Mouse (Mus musculus): ENCODE measurements around the gene Uvrag. TPM values are rescaled to one million over a fixed set of nuclear protein-coding genes. Genes with fewer than 3 reads are reported as not detected.

Uvrag gene
- polyA plus RNA-seq, 1 experiment, result 74.6 TPM

DNA sequence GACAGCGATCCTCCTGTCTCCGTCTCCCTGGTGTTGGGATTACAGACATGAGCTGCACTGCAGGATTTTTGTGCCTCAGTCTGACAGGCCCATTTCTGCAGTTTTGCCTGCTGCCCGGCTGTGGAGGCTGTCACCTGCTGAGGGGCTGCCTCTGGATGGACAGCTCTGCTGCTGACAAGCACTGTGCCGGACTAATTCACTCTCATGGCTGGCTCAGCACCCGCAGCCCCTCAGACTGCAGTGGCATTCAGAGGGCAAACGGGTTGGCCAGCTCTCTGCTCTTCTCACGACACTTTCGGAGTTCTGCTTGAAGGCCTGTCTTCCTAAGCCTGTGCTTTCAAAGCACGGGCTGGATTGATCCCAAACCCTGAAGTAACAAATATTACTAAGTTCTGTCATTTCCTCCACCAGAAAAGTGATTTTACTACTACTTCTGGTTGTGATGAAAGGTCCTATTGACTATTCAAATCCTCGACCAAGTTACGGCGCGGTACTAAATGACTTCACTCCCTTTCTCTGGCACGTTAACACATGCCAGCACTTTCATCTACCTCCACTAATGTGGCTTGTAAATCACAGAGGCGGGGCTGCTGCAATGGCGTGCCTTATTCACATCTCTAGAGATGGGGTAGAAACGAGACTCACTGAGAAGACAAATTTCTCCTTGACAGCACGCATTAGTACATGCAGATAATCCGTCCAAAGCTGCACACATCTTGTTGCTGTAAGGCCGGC lies 203.7 kb downstream of the Uvrag start:
- Histone ChIP-seq H3K36me3 (ENCODE audit: control insufficient read depth, insufficient read depth, low read length) (peaks cover 5% of the 10 kb centered on the region; the same call in 1 of the 2 replicates), H3K27ac (ENCODE audit: control insufficient read depth, insufficient read depth, low read length) (no peak overlapping the region), H3K4me1 (replicated peaks; ENCODE audit: control insufficient read depth, insufficient read depth, low read length) (no peaks in the 10 kb centered on the region), H3K4me3 (ENCODE audit: control insufficient read depth, insufficient read depth, low read length) (no peak overlapping the region), H3K27me3 (ENCODE audit: control insufficient read depth, insufficient read depth, low read length) (no peaks in the 10 kb centered on the region)
- WGBS, result 94% methylated on average over 20 of the region's 20 CpGs
- DNase-seq, result no peak
- no peak for TF ChIP-seq POLR2A (IDR thresholded peaks at IDR 0.05; ENCODE audit: control insufficient read depth, extremely low read depth, insufficient read depth, low read length, poor library complexity)
- no peak for TF ChIP-seq CTCF (IDR thresholded peaks at IDR 0.05; ENCODE audit: borderline replicate concordance, control insufficient read depth, extremely low read depth, insufficient read depth, low read length, poor library complexity)

GRCm38 (mm10) chr7:98935757-98936156 lies 205.2 kb downstream of the Uvrag start:
- Histone ChIP-seq H3K4me3 (ENCODE audit: control insufficient read depth, insufficient read depth, low read length) (no peak overlapping the region), H3K4me1 (replicated peaks; ENCODE audit: control insufficient read depth, insufficient read depth, low read length) (no peaks in the 10 kb centered on the region), H3K27ac (ENCODE audit: control insufficient read depth, insufficient read depth, low read length) (no peak overlapping the region), H3K27me3 (ENCODE audit: control insufficient read depth, insufficient read depth, low read length) (no peaks in the 10 kb centered on the region), H3K36me3 (ENCODE audit: control insufficient read depth, insufficient read depth, low read length) (peaks cover 5% of the 10 kb centered on the region; the same call in 1 of the 2 replicates)
- TF ChIP-seq CTCF (IDR thresholded peaks at IDR 0.05; ENCODE audit: borderline replicate concordance, control insufficient read depth, extremely low read depth, insufficient read depth, low read length, poor library complexity), result no peak
- no peak for TF ChIP-seq POLR2A (IDR thresholded peaks at IDR 0.05; ENCODE audit: control insufficient read depth, extremely low read depth, insufficient read depth, low read length, poor library complexity)
- WGBS, result 79% methylated on average over 6 of the region's 6 CpGs
- no peak for DNase-seq

DNA sequence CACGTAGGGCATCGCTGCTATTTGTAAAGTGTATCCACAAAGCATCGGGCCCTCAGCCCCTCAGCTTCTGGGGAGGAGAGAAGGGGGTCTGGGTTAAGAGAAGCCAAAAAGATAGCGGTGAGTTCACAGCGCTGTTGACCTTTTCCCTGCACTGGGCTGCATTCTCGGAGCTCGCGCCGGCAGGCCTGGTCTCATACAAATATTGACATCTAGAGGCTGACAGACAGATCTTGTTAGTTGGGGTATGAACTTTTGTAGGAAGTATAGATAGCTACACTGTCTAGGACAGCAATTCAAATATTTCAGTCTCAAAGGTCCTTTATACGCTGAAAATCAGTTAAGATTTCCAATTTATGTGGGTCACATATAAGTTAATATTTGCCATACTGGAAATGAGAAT lies 205.7 kb downstream of the Uvrag start:
- H3K4me3 ChIP-seq (ENCODE audit: control insufficient read depth, insufficient read depth, low read length), result no peak overlapping the region
- WGBS, result 97% methylated on average over 10 of the region's 10 CpGs
- H3K36me3 ChIP-seq (ENCODE audit: control insufficient read depth, insufficient read depth, low read length), result peaks cover 5% of the 10 kb centered on the region; the same call in 1 of the 2 replicates
- no peaks in the 10 kb centered on the region for H3K4me1 ChIP-seq (replicated peaks; ENCODE audit: control insufficient read depth, insufficient read depth, low read length)
- no peak for DNase-seq
- H3K27ac ChIP-seq (ENCODE audit: control insufficient read depth, insufficient read depth, low read length), result no peak overlapping the region
- H3K27me3 ChIP-seq (ENCODE audit: control insufficient read depth, insufficient read depth, low read length), result no peaks in the 10 kb centered on the region
- no peak for TF ChIP-seq CTCF (IDR thresholded peaks at IDR 0.05; ENCODE audit: borderline replicate concordance, control insufficient read depth, extremely low read depth, insufficient read depth, low read length, poor library complexity)
- no peak for TF ChIP-seq POLR2A (IDR thresholded peaks at IDR 0.05; ENCODE audit: control insufficient read depth, extremely low read depth, insufficient read depth, low read length, poor library complexity)

DNA sequence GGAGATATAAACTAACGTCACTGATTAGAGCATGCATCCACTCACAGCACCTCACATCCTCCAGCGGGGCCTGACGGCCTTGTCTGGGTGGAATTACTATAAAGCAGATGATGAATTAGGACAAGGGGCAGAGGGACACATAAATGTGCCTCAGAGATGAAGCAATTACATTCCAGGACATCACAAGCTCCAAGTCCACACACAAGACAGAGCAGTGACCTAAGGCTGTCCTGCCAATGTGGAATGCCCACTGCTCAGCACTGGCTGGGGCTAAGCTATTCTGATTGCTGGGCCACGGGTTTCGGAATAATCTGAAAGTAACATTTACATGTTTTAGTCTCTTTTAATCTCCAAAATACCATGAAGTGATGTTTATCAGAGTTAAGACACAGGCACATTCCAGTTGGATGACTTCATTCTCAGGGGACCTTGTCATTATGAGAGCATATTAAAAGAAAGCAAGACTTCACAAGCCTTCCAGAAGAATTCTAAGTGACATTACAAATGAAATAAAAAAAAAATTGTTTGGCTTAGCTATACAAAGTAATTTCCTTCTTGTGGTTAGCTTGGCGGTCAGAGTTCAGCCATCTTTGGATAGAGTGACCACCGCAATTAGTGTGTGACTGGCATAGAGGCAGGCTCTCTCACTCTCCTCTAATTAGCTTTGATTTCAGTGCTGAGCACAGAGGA lies 212.5 kb downstream of the Uvrag start:
- Histone ChIP-seq H3K4me3 (ENCODE audit: control insufficient read depth, insufficient read depth, low read length) (no peak overlapping the region), H3K4me1 (replicated peaks; ENCODE audit: control insufficient read depth, insufficient read depth, low read length) (no peaks in the 10 kb centered on the region), H3K36me3 (ENCODE audit: control insufficient read depth, insufficient read depth, low read length) (no peaks in the 10 kb centered on the region), H3K27me3 (ENCODE audit: control insufficient read depth, insufficient read depth, low read length) (no peaks in the 10 kb centered on the region), H3K27ac (ENCODE audit: control insufficient read depth, insufficient read depth, low read length) (no peak overlapping the region)
- TF ChIP-seq POLR2A (IDR thresholded peaks at IDR 0.05; ENCODE audit: control insufficient read depth, extremely low read depth, insufficient read depth, low read length, poor library complexity) (no peak), CTCF (IDR thresholded peaks at IDR 0.05; ENCODE audit: borderline replicate concordance, control insufficient read depth, extremely low read depth, insufficient read depth, low read length, poor library complexity) (no peak)
- 93% methylated on average over 7 of the region's 7 CpGs for WGBS
- DNase-seq, result no peak

- Histone ChIP-seq H3K27me3 (ENCODE audit: control insufficient read depth, insufficient read depth, low read length) (no peaks in the 10 kb centered on the region), H3K4me3 (ENCODE audit: control insufficient read depth, insufficient read depth, low read length) (no peak overlapping the region), H3K27ac (ENCODE audit: control insufficient read depth, insufficient read depth, low read length) (no peak overlapping the region), H3K4me1 (replicated peaks; ENCODE audit: control insufficient read depth, insufficient read depth, low read length) (no peaks in the 10 kb centered on the region), H3K36me3 (ENCODE audit: control insufficient read depth, insufficient read depth, low read length) (no peaks in the 10 kb centered on the region)
- no peak for DNase-seq
- TF ChIP-seq POLR2A (IDR thresholded peaks at IDR 0.05; ENCODE audit: control insufficient read depth, extremely low read depth, insufficient read depth, low read length, poor library complexity), result no peak
- no peak for TF ChIP-seq CTCF (IDR thresholded peaks at IDR 0.05; ENCODE audit: borderline replicate concordance, control insufficient read depth, extremely low read depth, insufficient read depth, low read length, poor library complexity)
- WGBS, result 97% methylated on average over 10 of the region's 10 CpGs
Measured at GRCm38 (mm10) chr7:98926906-98927528, 213.9 kb downstream of the Uvrag start.

GRCm38 (mm10) chr7:98924380-98924869 lies 216.5 kb downstream of the Uvrag start:
- WGBS, result 95% methylated on average over 18 of the region's 18 CpGs
- TF ChIP-seq POLR2A (IDR thresholded peaks at IDR 0.05; ENCODE audit: control insufficient read depth, extremely low read depth, insufficient read depth, low read length, poor library complexity), result no peak
- no peak for TF ChIP-seq CTCF (IDR thresholded peaks at IDR 0.05; ENCODE audit: borderline replicate concordance, control insufficient read depth, extremely low read depth, insufficient read depth, low read length, poor library complexity)
- no peaks in the 10 kb centered on the region for H3K36me3 ChIP-seq (ENCODE audit: control insufficient read depth, insufficient read depth, low read length)
- H3K4me1 ChIP-seq (replicated peaks; ENCODE audit: control insufficient read depth, insufficient read depth, low read length), result no peaks in the 10 kb centered on the region
- H3K27me3 ChIP-seq (ENCODE audit: control insufficient read depth, insufficient read depth, low read length), result no peaks in the 10 kb centered on the region
- no peak overlapping the region for H3K27ac ChIP-seq (ENCODE audit: control insufficient read depth, insufficient read depth, low read length)
- no peak overlapping the region for H3K4me3 ChIP-seq (ENCODE audit: control insufficient read depth, insufficient read depth, low read length)
- DNase-seq, result no peak

Measured in thymus, adult 2 months (tissue).